Mouse (Mus musculus): ENCODE results near the gene Ahsa2.

DNA sequence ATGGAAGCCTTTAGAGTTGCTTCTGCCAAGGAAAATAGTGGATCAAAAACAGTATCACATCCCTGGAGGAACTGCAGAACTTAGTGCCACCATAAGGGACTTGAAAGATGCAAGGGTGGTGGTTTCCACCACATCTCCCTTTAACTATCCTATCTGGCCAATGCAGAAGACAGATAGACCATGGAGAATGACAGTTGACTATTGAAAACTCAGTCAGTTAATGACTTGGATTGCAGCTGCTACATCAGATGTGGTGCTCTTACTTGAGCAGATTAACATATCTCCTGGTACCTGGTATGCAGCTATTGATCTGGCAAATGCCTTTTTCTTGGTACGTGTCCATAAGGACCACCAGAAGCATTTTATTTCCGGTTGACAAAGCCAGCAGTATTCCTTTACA lies 39.6 kb upstream of the Ahsa2 start:
- TF ChIP-seq MAX (IDR thresholded peaks at IDR 0.05) (no peak), CTCF (IDR thresholded peaks at IDR 0.05; ENCODE audit: control insufficient read depth, insufficient read depth, insufficient read length) (no peak), CEBPB (IDR thresholded peaks at IDR 0.05; ENCODE audit: low read depth) (no peak)

Measured in C2C12 (cell line).